Mouse (Mus musculus): ENCODE results near the gene Tmem60.

DNA sequence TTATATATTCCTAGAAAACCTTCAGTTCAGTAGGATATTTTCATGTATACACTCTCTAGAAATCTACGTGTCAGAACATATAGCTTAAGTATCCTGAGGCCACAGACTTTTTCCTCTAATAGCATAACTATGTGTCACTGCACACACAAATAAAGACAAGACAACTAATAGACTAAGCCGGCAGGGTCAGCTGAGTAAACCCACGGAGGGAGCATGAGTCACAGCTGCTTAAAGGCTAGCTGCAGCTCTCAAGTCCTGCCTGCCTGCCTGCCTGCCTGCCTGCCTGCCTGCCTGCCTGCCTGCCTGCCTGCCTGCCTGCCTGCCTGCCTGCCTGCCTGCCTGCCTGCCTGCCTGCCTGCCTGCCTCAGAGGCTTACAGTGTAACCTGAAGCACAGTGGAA lies 43.5 kb downstream of the Tmem60 start:
- TF ChIP-seq POLR2A (IDR thresholded peaks at IDR 0.05; ENCODE audit: borderline replicate concordance, control insufficient read depth, low read depth, low read length) (no peak), CTCF (IDR thresholded peaks at IDR 0.05; ENCODE audit: control insufficient read depth, insufficient read depth, low read length) (no peak)

Measured in bone marrow, adult 2 months (tissue).